Mouse (Mus musculus) cerebellum, postnatal 25 days (tissue): ENCODE measurements around the gene Antxr1.

Experiments
- DNase-seq, 2 experiments: peaks; one replicate each; pipeline ENCODE4 v3.0.0; 2021; ENCODE audit warnings: mixed read lengths in 2 of 2

Antxr1 gene

GRCm38 (mm10) chr6:87133520-87133919, 202.1 kb downstream of the Antxr1 start:
- DNase-seq: no peak

- DNase-seq: no peak
These were observed 204.5 kb downstream of the Antxr1 start for GRCm38 (mm10) chr6:87131078-87131477.

- no peak for DNase-seq
These were observed 205.0 kb downstream of the Antxr1 start for GRCm38 (mm10) chr6:87130628-87131027.

GRCm38 (mm10) chr6:87129861-87130260, 205.8 kb downstream of the Antxr1 start:
- DNase-seq: no peak

- DNase-seq: no peak
These were observed 208.4 kb downstream of the Antxr1 start for GRCm38 (mm10) chr6:87127049-87127753.

GRCm38 (mm10) chr6:87123973-87124372, 211.6 kb downstream of the Antxr1 start:
- no peak for DNase-seq

- DNase-seq: no peak
These were observed 212.2 kb downstream of the Antxr1 start for GRCm38 (mm10) chr6:87123406-87123805.

GRCm38 (mm10) chr6:87121961-87122360, 213.7 kb downstream of the Antxr1 start:
- DNase-seq: no peak

- no peak for DNase-seq
These were observed 215.0 kb downstream of the Antxr1 start for GRCm38 (mm10) chr6:87120661-87121060.

GRCm38 (mm10) chr6:87119975-87120374, 215.6 kb downstream of the Antxr1 start:
- no peak for DNase-seq

- no peak for DNase-seq
These were observed 216.4 kb downstream of the Antxr1 start for GRCm38 (mm10) chr6:87119066-87119837.

- DNase-seq: no peak
These were observed 219.0 kb downstream of the Antxr1 start for GRCm38 (mm10) chr6:87116596-87116995.

GRCm38 (mm10) chr6:87115981-87116380, 219.6 kb downstream of the Antxr1 start:
- no peak for DNase-seq

GRCm38 (mm10) chr6:87112125-87112524, 223.5 kb downstream of the Antxr1 start:
- DNase-seq: no peak

- no peak for DNase-seq
These were observed 224.1 kb downstream of the Antxr1 start for GRCm38 (mm10) chr6:87111493-87111892.

- no peak for DNase-seq
These were observed 231.4 kb downstream of the Antxr1 start, which contains the start of gene D6Ertd527e for GRCm38 (mm10) chr6:87104123-87104796. Gene D6Ertd527e, plus strand, starts transcription at chr6:87104746.

GRCm38 (mm10) chr6:87103314-87103713, 232.3 kb downstream of the Antxr1 start:
- DNase-seq: no peak

GRCm38 (mm10) chr6:87102421-87102911, 233.2 kb downstream of the Antxr1 start:
- DNase-seq: no peak

GRCm38 (mm10) chr6:87101955-87102353, 233.7 kb downstream of the Antxr1 start:
- DNase-seq: peak in 1 of 2 experiments; percentile 20

GRCm38 (mm10) chr6:87101281-87101954, 234.2 kb downstream of the Antxr1 start:
- peak; percentile 85 to 92 for DNase-seq

- peak in 1 of 2 experiments; percentile 13 for DNase-seq
These were observed 235.2 kb downstream of the Antxr1 start for GRCm38 (mm10) chr6:87100297-87101020.
